Mouse (Mus musculus) kidney, adult 2 months (tissue): ENCODE data around the gene Tiam1.

Experiments used
- CTCF ChIP-seq: fragments of 200-500 bp; conservative IDR thresholded peaks from 2 replicates; pipeline ENCODE4 v1.5.1; 2011; ENCODE audit warnings: low read depth, mild to moderate bottlenecking, control low read depth, low read length, moderate library complexity, mixed read lengths; ENCODE audit not compliant: insufficient read depth, insufficient read length
- POLR2A ChIP-seq: fragments of 200-500 bp; IDR thresholded peaks from one replicate; pipeline ENCODE4 v1.6.1; 2011; ENCODE audit warnings: low read depth, low read length, control low read depth

DNA sequence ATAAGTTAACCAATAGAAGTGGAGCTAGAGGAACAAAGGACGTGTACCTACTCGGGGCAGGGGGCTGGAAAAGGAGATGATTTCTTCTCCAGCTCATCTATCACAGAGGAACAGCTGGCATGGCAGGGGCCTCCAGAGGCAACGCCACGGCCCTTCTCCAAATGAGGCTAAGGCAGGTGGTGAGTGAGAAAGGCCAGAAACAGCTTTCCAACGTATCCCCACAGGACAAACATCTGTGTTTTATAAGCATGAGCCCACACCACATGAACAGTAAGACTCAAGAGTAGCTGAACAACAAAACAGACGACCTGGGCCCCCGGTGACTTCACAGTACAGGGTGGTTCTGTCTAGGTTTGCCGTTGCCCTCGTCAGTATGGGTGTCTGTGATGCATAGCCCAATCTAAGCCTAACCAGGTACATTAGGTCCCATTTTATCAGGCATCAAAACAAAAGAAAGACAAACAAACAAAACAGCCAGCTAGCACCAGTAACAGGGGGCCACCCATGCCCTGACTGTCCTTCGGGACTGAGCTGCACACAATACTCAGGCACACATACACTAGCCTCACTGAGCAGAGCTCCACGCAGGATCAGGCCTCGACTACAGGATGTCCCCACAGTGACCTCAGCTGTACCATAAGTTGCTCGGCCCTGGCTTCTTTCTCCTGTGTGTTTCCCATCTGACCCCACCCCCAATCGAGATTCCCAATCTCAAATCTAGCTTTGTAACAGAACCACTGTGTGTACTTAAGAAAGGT lies 260.9 kb downstream of the Tiam1 start:
- TF ChIP-seq CTCF (no peak), POLR2A (no peak)
